Mouse (Mus musculus) forebrain, postnatal 0 days (tissue): ENCODE data around the gene Hist2h2aa2. TPM values are rescaled to one million over a fixed set of nuclear protein-coding genes. Genes with fewer than 3 reads are reported as not detected.
"Not testable (repeated sequence)": the region's sequence is repeated elsewhere in the genome, so short reads cannot be mapped to it uniquely, and the experiment has no call there.

Experiments
- ATAC-seq: fragments of 200-750 bp; cut with Nextera tagmentation; 2 replicates; pipeline ENCODE4 v1.8.0; 2017; ENCODE audit warnings: mild to moderate bottlenecking, moderate library complexity
- DNase-seq: peaks from one replicate; pipeline ENCODE4 v3.0.0-alpha.2; 2015
- H3K27ac ChIP-seq: fragments of 300-500 bp; sonication (generic); 2 replicates; pipeline ENCODE4 v1.5.1; 2014; ENCODE audit warnings: low read depth, mild to moderate bottlenecking, antibody characterized with exemption, low read length, moderate library complexity, mixed read lengths
- H3K27me3 ChIP-seq: fragments of 300-500 bp; sonication (generic); 2 replicates; pipeline ENCODE4 v1.6.1; 2014; ENCODE audit warnings: mild to moderate bottlenecking, low read length, mixed read lengths; ENCODE audit not compliant: insufficient read depth
- H3K36me3 ChIP-seq: fragments of 300-500 bp; sonication (generic); 2 replicates; pipeline ENCODE4 v1.6.1; 2014; ENCODE audit warnings: mild to moderate bottlenecking, moderate library complexity; ENCODE audit not compliant: insufficient read depth
- H3K4me1 ChIP-seq: fragments of 300-500 bp; sonication (generic); 2 replicates; pipeline ENCODE4 v1.6.1; 2014; ENCODE audit warnings: antibody characterized with exemption; ENCODE audit not compliant: insufficient read depth
- H3K4me2 ChIP-seq: fragments of 300-500 bp; sonication (generic); 2 replicates; pipeline ENCODE4 v1.6.1; 2014; ENCODE audit warnings: low read depth, mild to moderate bottlenecking, moderate library complexity
- H3K4me3 ChIP-seq: fragments of 300-500 bp; sonication (generic); 2 replicates; pipeline ENCODE4 v1.5.1; 2014; ENCODE audit warnings: low read depth, low read length, mixed read lengths
- H3K9ac ChIP-seq: fragments of 300-500 bp; sonication (generic); 2 replicates; pipeline ENCODE4 v1.6.1; 2014; ENCODE audit warnings: mild to moderate bottlenecking
- H3K9me3 ChIP-seq: fragments of 300-500 bp; sonication (generic); 2 replicates; pipeline ENCODE4 v1.6.1; 2016; ENCODE audit warnings: low read length
- CTCF ChIP-seq: sonication (generic); IDR thresholded peaks from 2 replicates; pipeline ENCODE4 v1.5.1; 2016; ENCODE audit warnings: antibody characterized with exemption, control low read depth, low read depth
- WGBS: fragments of 180-500 bp; shearing (Covaris S2); extraction: QIAGEN DNeasy Blood & Tissue Kit; methylation state at CpG from one replicate; pipeline ENCODE4 v1.1.7; 2014; 5-methylcytosine and 5-hydroxymethylcytosine counted together
- polyA plus RNA-seq: library from polyadenylated mRNA; unstranded; fragments of >200 nt; fragmentation: Nextera tagmentation; extraction: Ambion mirVana; gene quantifications from 2 replicates; pipeline ENCODE4 v1.2.1, GENCODE M21; 2015
- total RNA-seq: library from RNA; depleted of rRNA; stranded (reverse); fragments of >200 nt; gene quantifications from 2 replicates; pipeline ENCODE4 v1.2.3, GENCODE M21; 2014

Gene Hist2h2aa2
- total and polyA plus RNA-seq, 2 experiments from 2014 or later = 32.7 to 858 TPM

DNA sequence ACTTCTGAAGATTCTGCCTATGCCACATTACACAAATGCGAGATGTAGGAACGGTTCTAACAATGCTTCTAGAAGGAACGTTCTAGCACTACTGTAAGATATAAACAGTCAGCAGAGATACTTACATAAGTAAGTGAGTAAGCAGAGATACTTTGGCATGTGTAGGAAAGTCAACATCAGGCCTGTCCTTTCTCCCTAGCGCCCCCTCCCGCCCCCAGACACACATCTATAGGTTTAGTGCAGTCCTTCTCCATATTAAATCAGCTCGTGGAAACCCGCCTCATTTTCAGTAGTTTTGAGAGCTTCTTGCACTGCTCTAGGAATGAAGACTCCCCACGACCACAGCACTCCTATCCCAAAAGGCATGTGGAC, 37.3 kb upstream of the Hist2h2aa2 start:
- H3K27me3 ChIP-seq = no peaks in the 10 kb centered on the region
- peak overlapping the region; percentile 71 for H3K4me2 ChIP-seq
- H3K9me3 ChIP-seq = no peaks in the 10 kb centered on the region
- peak overlapping the region; percentile 39; the same call in 1 of the 2 replicates for H3K9ac ChIP-seq
- no peak for TF ChIP-seq CTCF
- peak overlapping the region; percentile 45; the same call in 1 of the 2 replicates for H3K27ac ChIP-seq
- H3K4me3 ChIP-seq = peak overlapping the region; percentile 50
- 12% methylated on average over 8 of the region's 8 CpGs for WGBS
- H3K4me1 ChIP-seq = no peaks in the 10 kb centered on the region
- H3K36me3 ChIP-seq = no peaks in the 10 kb centered on the region
- no peak; the same call in 1 of the 2 replicates for ATAC-seq
- DNase-seq = no peak

DNA sequence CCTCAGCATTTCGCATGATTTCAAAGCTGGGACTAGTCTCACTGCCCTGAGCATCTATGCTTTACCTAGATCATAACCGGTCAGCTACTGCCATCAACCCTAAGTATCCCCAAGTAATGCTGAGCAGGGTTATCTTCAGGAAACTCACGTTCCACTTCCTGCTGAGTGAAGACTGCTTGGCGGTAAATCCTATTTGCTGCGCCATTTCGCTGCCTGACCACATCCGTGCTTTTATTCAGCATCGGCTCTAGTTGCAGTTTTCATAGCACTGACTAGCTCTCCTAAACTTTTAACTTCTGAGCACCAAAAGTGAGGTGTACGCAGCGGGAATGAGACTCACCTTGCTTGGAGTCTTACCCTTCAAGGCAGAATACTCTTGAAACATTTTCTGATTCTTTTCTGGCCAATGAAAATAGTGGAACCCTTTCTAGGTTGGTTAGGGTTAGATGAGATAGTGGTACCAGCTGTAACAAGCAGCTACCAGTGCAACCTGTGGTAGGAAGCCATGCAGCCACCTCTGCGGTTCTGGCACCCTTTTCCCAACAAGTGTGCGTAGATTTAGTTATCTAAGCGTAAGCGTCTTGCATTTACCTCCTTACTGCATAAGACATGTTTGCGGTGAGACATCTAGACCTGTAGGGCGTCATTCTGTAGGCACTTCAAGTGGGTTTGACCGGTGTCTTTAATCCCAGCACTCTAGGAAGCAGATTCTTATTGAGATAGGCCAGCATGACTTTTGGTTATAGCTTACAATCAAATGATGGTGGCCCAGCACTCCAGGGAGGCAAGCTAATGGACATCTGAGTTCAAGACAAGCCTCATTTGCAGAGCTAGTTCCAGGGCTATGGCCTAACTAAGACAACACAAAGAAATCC, 33.8 kb upstream of the Hist2h2aa2 start:
- no peak for DNase-seq
- 90% methylated on average over 17 of the region's 17 CpGs for WGBS
- H3K27ac ChIP-seq = no peak overlapping the region
- H3K4me2 ChIP-seq = no peak overlapping the region
- no peaks in the 10 kb centered on the region for H3K9me3 ChIP-seq
- no peak overlapping the region for H3K4me3 ChIP-seq
- no peak overlapping the region for H3K9ac ChIP-seq
- no peak for TF ChIP-seq CTCF
- no peaks in the 10 kb centered on the region for H3K36me3 ChIP-seq
- H3K27me3 ChIP-seq = no peaks in the 10 kb centered on the region
- no peaks in the 10 kb centered on the region for H3K4me1 ChIP-seq
- no peak for ATAC-seq

DNA sequence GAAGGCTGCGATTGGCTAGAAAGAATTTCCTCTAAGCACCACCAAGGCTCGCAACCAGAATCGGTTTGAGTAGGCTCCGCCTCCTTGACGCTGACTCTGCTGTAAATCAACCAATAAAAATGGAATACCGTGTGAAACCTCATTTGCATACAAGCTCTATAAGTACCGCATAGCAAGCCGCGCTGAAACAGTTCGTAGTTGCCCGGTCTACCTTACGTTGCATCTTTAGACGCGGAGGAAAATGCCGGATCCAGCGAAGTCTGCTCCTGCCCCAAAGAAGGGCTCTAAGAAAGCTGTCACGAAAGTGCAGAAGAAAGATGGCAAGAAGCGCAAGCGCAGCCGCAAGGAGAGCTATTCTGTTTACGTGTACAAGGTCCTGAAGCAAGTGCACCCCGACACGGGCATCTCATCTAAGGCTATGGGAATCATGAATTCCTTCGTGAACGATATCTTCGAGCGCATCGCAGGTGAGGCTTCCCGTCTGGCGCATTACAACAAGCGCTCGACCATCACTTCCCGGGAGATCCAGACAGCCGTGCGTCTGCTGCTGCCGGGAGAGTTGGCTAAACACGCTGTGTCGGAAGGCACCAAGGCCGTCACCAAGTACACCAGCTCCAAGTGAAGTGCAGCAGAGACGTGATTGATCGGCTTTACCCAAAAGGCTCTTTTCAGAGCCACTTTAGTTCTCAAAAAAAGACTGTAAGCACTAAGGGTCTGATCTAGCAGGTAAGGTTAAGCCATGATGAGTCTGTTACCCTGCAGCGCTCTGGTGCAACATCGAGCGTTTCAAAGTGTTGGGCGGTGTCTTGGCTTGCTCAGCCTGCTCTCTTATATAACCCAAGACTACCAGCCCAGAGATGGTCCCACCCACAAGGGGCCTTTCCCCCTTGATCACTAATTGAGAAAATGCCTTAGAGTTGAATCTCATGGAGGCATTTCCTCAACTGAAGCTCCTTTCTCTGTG, 29.7 kb upstream of the Hist2h2aa2 start, which contains the start of gene Hist2h2bb:
TSS of gene Hist2h2bb (plus strand) at position 242 of the 964 bp plus-strand sequence.
- Histone ChIP-seq H3K27ac (peak within 1 kb of the TSS; percentile 95), H3K27me3 (no peaks in the 10 kb centered on the region), H3K4me1 (0 out of 2 replicates have a peak, but pooled peaks cover 4% of the 10 kb centered on the region), H3K36me3 (no peaks in the 10 kb centered on the region), H3K4me2 (peak within 1 kb of the TSS; percentile 85), H3K4me3 (peak within 1 kb of the TSS; percentile 55), H3K9me3 (no peaks in the 10 kb centered on the region), H3K9ac (peak within 1 kb of the TSS; percentile 72)
- TF ChIP-seq CTCF = no peak
- under 1% methylated on average over 45 of the region's 45 CpGs for WGBS
- ATAC-seq = peak; percentile 97
- peak; percentile 97 for DNase-seq

DNA sequence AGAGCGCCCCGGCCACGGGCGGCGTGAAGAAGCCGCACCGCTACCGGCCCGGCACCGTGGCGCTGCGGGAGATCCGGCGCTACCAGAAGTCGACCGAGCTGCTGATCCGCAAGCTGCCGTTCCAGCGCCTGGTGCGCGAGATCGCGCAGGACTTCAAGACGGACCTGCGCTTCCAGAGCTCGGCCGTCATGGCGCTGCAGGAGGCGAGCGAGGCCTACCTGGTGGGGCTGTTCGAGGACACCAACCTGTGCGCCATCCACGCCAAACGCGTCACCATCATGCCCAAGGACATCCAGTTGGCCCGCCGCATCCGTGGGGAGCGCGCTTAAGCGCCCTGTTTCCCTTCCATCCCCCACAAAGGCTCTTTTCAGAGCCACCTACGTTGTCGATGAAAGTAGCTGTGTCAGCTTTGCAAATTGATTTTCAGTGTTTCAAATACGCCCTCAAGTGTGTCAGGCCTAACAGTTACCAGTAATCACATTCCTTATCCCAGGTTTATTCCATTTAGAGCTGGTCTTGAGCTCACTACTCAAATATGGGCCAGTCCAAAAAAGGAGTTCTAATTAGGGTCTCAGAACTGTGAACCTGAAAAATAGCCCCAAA, 28.8 kb upstream of the Hist2h2aa2 start:
- not testable (repeated sequence) for DNase-seq, H3K36me3 ChIP-seq, H3K9me3 ChIP-seq, H3K4me1 ChIP-seq, H3K27me3 ChIP-seq
- H3K4me3 ChIP-seq = peak overlapping the region; percentile 55
- ATAC-seq = peak; percentile 19
- WGBS = 0% methylated on average over 10 of the region's 44 CpGs
- H3K9ac ChIP-seq = peak overlapping the region; percentile 57
- H3K4me2 ChIP-seq = peak overlapping the region; percentile 85
- peak overlapping the region; percentile 95 for H3K27ac ChIP-seq

DNA sequence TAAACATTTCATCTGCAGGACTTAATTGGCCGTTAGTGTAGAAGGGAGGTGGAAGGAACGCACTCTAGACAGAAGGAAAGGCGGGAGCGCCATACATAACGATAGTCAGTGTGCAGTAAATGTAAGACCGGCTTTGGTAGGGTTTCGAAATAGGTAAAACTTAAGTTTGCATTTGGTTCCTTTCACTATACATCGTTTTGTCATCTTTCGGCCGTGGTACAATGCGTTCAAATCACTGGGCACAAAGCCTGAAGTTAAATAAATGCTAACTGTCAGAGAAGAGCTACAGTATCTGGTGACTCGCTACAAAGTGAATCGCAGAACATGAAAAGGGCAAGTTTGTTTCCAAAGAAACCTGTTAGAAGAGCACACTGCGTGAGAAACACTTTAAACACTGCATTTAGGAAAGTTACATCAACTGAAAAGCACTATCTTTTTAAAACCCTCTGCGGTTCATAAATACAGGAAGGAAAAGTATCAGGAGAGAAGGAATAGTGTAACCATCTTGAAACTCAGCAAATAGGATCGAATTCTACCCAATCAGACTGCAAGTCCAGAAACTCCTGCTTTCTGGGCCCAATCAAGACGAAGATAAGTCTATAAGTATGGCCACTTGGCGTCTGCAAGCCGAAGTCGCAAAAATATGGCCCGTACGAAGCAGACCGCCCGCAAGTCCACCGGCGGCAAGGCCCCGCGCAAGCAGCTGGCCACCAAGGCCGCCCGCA, 28.1 kb upstream of the Hist2h2aa2 start, which contains the start of gene Hist2h3b:
TSS of gene Hist2h3b (plus strand) at position 604 of the 725 bp plus-strand sequence.
- WGBS = 12% methylated on average over 28 of the region's 30 CpGs
- ATAC-seq (peak; percentile 69), DNase-seq (peak; percentile 88)
- Histone ChIP-seq H3K36me3 (no peaks in the 10 kb centered on the region), H3K4me2 (peak within 1 kb of the TSS; percentile 85), H3K9ac (peak within 1 kb of the TSS; percentile 57), H3K27me3 (no peaks in the 10 kb centered on the region), H3K27ac (peak within 1 kb of the TSS; percentile 95), H3K4me1 (peaks cover 4% of the 10 kb centered on the region; the same call in 1 of the 2 replicates), H3K4me3 (peak within 1 kb of the TSS; percentile 55), H3K9me3 (no peaks in the 10 kb centered on the region)
- no peak for TF ChIP-seq CTCF

DNA sequence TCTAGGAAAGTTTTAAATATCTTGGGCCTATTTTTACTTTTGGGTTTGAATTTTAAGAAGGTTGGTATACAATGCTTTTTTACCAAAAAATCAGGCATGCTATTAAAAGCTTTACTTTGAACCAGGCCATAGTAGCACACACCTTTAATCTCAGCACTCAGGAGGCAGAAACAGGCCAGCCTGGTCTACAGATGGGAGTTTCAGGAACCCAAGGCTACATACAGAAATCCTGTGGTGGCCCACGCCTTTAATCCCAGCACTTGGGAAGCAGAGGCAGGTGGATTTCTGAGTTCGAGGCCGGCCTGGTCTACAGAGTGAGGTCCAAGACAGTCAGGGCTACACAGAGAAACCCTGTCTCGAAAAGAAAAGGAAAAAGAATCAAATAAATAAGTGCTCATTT, 27.5 kb upstream of the Hist2h2aa2 start:
- Histone ChIP-seq H3K36me3 (no peaks in the 10 kb centered on the region), H3K4me2 (no peak overlapping the region), H3K4me3 (no peak overlapping the region), H3K27ac (no peak overlapping the region), H3K4me1 (peaks cover 4% of the 10 kb centered on the region; the same call in 1 of the 2 replicates), H3K9me3 (no peaks in the 10 kb centered on the region), H3K9ac (no peak overlapping the region), H3K27me3 (no peaks in the 10 kb centered on the region)
- DNase-seq (no peak), ATAC-seq (no peak)
- 72% methylated on average over 4 of the region's 4 CpGs for WGBS
- no peak for TF ChIP-seq CTCF
